Mouse (Mus musculus): ENCODE results near the gene Tmem163.

- TF ChIP-seq CTCF (IDR thresholded peaks at IDR 0.05; ENCODE audit: borderline replicate concordance, extremely low read depth, insufficient read depth, insufficient read length): no peak
- TF ChIP-seq POLR2A (IDR thresholded peaks at IDR 0.05; ENCODE audit: borderline replicate concordance, extremely low read depth, insufficient read depth, insufficient read length, poor library complexity, severe bottlenecking): no peak
Observed at GRCm38 (mm10) chr1:127662385-127663068, 16.8 kb downstream of the Tmem163 start.
